Mouse (Mus musculus): ENCODE data around the gene Smu1. TPM values are rescaled to one million over a fixed set of nuclear protein-coding genes. Genes with fewer than 3 reads are reported as not detected.

The Smu1 gene
- polyA plus RNA-seq (2012; rRNA removed), result 107 and 133 TPM in 2 replicates

GRCm38 (mm10) chr4:40757780-40758420 lies at the start of gene Smu1:
TSS of gene Smu1 (minus strand) at chr4:40757923.

GRCm38 (mm10) chr4:40722011-40722666 lies 35.6 kb downstream of the Smu1 start, which contains the start of gene Dnaja1:
TSS of gene Dnaja1 (plus strand) at chr4:40722150.

DNA sequence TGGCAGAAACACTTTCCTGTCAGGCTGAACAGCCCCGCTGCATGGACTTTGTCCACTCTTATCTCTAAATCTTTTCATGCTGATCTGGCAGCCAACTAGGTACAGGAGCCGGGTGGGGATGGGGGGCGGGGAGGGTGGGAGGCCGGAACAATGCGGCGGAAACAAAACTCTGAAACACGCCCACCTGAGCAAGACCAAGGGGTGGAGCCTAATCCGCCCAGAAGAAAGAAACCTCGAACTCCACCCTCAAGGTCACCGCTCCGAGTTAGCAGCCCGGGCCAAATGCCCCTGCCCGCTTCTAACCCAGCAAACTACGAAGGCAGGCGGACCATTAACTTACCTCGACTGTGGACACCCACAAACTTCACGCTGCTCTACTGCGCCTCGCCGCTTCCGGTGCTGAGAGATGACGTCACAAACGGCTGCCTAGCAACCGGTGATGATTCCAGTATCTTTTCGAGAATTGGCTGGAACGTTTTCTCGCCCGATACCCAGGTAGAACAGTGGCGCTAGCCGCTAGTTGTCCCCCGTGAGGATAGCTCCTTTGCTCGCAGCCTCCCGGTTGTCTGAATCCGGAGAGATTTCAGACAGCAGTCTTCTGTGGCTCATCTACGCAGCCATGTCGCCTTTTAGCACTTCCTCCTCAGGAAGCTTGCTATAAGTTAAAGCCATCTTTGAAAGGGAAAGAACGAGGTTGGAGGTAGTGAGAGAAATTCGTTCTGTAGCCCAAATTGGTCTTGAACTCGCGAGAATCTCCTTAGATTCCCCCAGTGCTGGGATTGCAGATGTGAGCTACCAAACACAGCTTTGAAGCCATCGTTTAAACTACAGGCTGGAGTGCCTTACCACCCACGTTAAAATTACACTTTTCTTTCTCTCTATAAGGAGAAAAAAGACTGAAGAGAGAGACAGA lies 54.7 kb downstream of the Smu1 start, which contains the start of gene Aptx:
Aptx (minus strand) TSS at position 398 of the 913 bp plus-strand sequence.

Other genes starting within 250 kb of the Smu1 start
- gene Aptx, start 54.7 kb downstream of the Smu1 start, polyA plus RNA-seq (2012; rRNA removed), result 31.0 and 33.5 TPM in 2 replicates
- gene Dnaja1, start 35.8 kb downstream of the Smu1 start, polyA plus RNA-seq (2012; rRNA removed), result 203 and 223 TPM in 2 replicates
- gene B4galt1, start 96.1 kb upstream of the Smu1 start, polyA plus RNA-seq (2012; rRNA removed), result 10.7 and 19.1 TPM in 2 replicates
- 0.47 and 0.97 TPM in 2 replicates for gene Spink4, start 162.1 kb upstream of the Smu1 start, polyA plus RNA-seq (2012; rRNA removed)
- gene Bag1, start 190.4 kb upstream of the Smu1 start, polyA plus RNA-seq (2012; rRNA removed), result 129 and 142 TPM in 2 replicates
- gene Chmp5, start 190.5 kb upstream of the Smu1 start, polyA plus RNA-seq (2012; rRNA removed), result 113 and 122 TPM in 2 replicates
- 85.7 and 88.3 TPM in 2 replicates for gene Nfx1, start 213.0 kb upstream of the Smu1 start, polyA plus RNA-seq (2012; rRNA removed)

All from central nervous system, embryonic 11.5 days (tissue).